Mouse (Mus musculus) large intestine, adult 2 months (tissue): ENCODE measurements around the gene Sephs2. TPM values are rescaled to one million over a fixed set of nuclear protein-coding genes. Genes with fewer than 3 reads are reported as not detected.
"Not testable (repeated sequence)": the region's sequence is repeated elsewhere in the genome, so short reads cannot be mapped to it uniquely, and the experiment has no call there.

Source experiments
- DNase-seq: peaks from one replicate; pipeline ENCODE4 v3.0.0-alpha.2; 2012; ENCODE audit warnings: low read depth, low spot score
- WGBS: fragments of 180-500 bp; shearing (Covaris S2); methylation state at CpG from one replicate; pipeline ENCODE4 v1.1.7; 2018; 5-methylcytosine and 5-hydroxymethylcytosine counted together
- polyA plus RNA-seq: library from polyadenylated mRNA; depleted of rRNA; stranded (reverse); fragments of >200 nt; gene quantifications from 2 replicates; pipeline ENCODE4 v1.2.3, GENCODE M21; 2012

Sephs2 gene
- polyA plus RNA-seq, 1 experiment: 58.1 TPM

DNA sequence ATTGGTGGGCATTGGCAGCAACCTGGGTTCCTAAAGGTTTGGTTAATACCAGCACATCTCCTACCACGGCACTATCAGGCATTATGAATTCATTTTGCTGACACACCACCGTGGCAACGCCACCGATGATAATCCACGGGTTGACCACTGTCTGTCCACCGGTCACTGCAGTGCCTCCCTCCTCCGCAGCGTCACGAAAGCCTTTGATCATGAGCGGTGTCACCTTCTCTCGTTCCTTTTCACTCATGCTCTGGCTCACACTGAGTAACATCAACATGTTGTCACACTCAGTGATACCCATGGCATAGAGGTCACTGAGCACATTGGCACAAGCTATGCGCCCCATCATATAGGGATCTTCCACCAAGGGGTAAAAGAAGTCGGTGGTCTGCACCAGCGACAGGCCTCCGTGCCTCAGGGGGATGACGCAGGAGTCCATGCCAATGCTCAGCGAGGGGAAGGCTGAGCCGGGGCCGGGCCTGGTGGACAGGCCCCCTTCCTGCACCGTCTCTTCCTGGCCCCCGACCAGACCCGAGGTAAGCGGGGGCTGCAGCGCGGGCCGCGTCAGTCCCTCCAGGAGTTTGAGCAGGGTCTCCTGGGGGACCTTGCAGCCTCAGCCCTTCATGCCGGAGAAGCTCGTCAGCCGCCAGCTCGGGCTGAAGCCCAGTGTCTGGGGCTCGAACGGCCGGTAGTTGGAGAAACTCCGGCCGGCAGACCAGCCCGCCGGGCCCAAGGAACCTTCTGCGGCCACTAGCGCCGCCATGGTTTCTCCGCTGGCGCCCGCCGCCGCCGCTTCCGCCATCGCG, 534 bp downstream of the Sephs2 start:
- DNase-seq: no peak
- WGBS: 6% methylated on average over 50 of the region's 50 CpGs

DNA sequence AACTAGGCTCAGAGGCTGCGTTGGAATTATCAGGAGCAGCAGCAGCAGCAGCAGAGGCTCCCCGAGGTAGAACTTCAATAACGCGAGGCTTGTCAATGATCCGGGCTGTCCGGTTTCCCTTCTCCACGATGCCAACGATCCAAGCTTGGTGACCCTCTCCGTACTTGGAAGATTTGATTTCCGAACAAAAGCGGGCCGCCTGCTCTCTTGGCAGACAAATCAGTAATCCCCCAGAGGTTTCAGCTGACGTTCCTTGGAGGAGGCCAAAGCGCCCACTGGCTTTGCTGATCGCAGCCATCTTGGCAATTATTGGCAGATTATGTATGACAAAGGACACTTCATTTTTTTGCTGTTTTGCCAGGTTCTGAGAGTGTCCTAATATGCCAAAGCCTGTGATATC, 1.3 kb downstream of the Sephs2 start:
- no peak for DNase-seq

GRCm38 (mm10) chr7:127271093-127271492, 2.8 kb downstream of the Sephs2 start:
- DNase-seq: no peak
- 55% methylated on average over 4 of the region's 4 CpGs for WGBS

More for the DNA sequence above, 1.3 kb downstream of the Sephs2 start:
- 91% methylated on average over 15 of the region's 15 CpGs for WGBS

GRCm38 (mm10) chr7:127270666-127271065, 3.2 kb downstream of the Sephs2 start:
- DNase-seq: no peak

DNA sequence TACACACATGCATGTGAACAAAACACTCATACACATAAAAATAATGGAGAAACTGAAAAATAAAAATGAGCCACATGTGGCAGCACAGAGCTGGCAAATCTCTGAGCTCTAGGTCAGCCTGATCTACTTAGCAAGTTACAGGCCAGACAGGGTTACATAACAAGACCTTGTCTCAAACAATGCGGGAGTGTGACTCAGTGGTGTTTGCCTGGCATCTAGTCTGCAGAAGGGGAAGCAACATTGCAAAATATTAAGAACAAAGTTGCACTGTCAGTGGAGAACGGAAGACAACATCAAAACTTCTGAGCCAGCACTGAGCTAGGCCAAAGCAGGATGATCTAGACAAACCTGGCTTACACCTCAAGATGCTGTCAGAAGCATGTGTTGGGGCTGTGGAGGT, 3.6 kb downstream of the Sephs2 start:
- WGBS: 62% methylated on average over 2 of the region's 2 CpGs
- DNase-seq: no peak

More at GRCm38 (mm10) chr7:127270666-127271065, 3.2 kb downstream of the Sephs2 start:
- 35% methylated on average over 5 of the region's 5 CpGs for WGBS

DNA sequence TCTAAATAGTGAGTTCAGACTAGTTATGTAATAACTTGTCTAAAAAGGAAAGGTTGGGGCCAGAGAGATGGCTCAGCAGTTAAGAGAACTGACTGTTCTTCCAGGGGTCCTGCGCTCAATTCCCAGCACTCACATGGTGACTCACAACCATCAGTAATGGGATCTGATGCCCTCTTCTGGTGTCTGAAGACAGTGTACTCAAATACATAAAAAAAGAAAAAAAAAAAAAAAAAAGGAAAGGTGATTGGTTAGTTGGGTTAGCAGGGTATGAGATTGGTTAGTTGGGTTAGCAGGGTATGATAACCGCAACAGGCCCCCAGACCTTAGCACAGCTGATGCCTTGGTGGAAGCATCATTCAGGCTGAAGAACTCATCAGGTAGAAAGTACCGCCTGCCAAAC, 10.3 kb downstream of the Sephs2 start:
- DNase-seq: no peak
- 96% methylated on average over 3 of the region's 3 CpGs for WGBS

DNA sequence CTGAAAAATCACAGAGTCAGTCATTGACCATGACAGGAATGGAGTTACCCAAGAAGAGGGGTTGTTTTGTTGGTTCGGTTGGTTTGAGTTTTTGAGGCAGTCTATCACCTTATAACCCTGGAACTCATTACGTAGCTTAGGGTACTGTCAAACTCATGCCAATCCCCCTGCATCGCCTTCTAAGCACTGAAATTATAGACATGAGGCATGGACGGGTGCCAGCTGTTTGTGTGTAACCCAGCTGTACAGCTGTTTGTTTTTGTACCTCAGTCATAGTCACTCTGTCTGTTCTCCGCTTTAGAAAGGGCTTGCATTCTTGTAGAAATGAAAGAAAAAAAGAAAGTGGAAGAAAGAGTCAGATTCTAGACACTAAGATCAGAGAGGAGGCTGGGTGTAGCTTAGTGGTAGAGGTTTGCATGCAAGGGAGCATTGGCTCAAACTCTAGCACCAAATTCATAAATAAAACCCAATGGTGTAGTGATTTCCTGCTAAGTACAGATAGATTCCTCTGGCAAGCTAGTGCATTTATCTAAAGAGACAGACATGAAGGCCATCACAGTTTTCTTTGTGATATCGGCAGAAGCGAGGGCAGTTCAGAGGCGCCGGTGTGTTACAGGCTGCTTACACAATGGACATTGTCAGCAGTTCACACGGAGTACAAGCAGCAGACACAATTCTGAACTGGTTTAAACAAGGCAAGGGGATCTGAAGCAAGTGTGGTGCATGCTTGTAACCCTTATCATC, 11.5 kb downstream of the Sephs2 start:
- 83% methylated on average over 10 of the region's 10 CpGs for WGBS
- DNase-seq: no peak

GRCm38 (mm10) chr7:127260309-127261111, 13.3 kb downstream of the Sephs2 start, which contains the start of gene Dctpp1:
Gene Dctpp1 (minus strand): TSS chr7:127260709.
- DNase-seq: peak; percentile 98
- under 1% methylated on average over 50 of the region's 50 CpGs for WGBS

DNA sequence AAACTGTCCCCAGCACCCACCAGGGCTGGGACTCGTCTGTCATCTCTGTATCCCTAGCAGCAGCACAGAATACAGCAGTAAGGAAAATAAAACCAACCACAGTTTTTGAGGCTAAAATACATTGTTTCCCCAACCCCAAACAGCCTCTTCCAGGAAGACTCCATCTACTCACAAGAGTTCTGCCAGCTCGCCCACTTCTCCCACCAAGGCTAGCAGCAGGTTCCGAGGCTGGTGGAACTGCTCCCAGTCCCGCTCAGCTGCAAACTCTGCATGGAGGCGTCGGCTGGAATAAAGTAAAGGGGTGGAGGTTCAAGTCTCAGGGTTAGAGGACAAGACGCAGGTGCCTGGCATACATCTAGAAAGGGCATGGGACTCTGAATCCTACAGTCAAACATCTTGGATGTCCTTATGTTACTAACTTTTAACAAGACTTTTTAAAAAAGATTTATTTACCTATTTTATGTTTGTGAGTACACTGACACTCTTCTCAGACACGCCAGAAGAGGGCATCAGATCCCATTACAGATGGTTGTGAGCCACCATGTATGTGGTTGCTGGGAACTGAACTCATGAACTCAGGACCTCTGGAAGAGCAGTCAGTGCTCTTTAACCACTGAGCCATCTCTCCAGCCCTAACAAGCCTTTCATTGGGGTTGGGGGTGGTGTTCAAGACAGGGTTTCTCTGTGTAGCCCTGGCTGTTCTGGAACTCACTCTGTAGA, 14.5 kb downstream of the Sephs2 start:
- WGBS: 56% methylated on average over 8 of the region's 8 CpGs
- no peak for DNase-seq

DNA sequence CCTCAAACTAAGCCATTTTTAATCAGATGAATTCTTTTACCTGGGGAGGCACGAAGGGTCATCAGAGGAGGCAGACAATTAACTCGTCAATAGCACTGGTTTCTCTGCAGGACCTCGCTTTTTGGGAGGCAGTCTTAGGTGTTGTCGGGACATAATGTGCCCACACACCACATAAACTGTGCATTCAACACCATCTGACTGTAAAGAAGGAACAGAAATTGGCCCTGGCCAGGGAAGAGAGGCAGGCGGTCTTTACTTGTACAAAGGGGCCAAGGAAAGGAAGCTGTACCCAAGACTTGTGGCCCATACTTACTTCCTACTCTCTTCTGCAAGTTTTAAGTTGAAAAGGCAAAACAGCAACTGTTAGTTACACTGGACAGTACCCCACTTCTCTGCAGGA, 17.3 kb downstream of the Sephs2 start:
- WGBS: 92% methylated on average over 5 of the region's 5 CpGs
- DNase-seq: no peak

GRCm38 (mm10) chr7:127255965-127256364, 17.9 kb downstream of the Sephs2 start:
- no peak for DNase-seq
- WGBS: 88% methylated on average over 2 of the region's 2 CpGs

DNA sequence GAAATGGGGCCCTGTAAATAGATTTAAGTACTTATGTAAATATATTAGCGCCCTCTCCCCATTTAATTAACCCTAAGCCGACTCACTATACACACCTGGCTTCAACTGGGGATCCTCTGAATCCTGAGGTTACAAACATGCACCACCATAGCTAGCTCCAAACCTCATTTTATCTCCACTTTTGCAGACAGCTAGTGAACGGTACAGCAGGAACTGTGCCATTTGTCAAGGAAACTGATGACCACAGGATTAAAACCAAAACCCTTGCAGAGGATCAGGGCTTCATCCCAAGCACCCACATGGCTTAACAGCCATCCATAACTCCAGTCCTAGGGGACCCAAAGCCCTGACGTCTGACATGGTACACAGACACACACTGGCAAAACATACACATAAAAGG, 18.8 kb downstream of the Sephs2 start:
- 26% methylated on average over 4 of the region's 4 CpGs for WGBS
- no peak for DNase-seq

- under 1% methylated on average over 133 of the region's 136 CpGs for WGBS
- no peak for DNase-seq
Measured at GRCm38 (mm10) chr7:127253821-127254769, 19.8 kb downstream of the Sephs2 start.

DNA sequence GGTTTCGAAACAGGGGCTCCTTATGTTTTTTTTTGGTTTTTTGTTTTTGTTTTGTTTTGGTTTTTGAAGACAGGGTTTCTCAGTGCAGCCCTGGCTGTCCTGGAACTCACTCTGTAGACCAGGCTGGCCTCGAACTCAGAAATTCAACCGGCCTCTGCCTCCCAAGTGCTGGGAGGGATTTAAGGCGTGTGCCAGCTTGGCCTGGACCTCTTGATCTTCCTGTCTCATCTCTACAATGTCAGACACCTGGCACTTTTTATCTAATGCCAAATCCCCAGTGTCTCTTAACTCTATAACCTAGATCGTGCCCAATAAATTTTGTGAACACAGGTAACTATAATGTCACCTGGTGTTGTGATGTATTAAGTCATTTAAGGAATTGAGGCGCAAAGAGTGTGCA, 20.5 kb downstream of the Sephs2 start:
- 60% methylated on average over 6 of the region's 6 CpGs for WGBS
- no peak for DNase-seq

DNA sequence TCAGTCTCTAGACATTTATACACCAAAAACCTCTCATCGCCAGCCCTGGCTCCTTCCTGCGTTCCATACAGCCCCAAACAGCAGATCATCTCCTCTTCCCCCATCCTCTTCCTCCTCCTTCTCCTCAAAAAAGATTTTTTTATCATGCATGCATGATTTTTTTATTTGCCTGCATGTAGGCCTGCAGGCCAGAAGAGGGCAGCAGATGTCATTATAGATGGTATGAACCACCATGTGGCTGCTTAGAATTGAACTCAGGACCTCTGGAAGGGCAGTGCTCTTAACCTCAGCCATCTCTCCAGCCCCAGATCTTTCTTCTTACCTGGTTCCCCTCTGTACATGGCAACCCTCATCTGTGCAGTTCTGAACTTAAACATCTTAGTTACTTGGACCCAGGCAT, 21.4 kb downstream of the Sephs2 start:
- WGBS: 72% methylated on average over 2 of the region's 2 CpGs
- no peak for DNase-seq

GRCm38 (mm10) chr7:127250511-127250910, 23.3 kb downstream of the Sephs2 start:
- not testable (repeated sequence) for DNase-seq
- 90% methylated on average over 8 of the region's 8 CpGs for WGBS

- no peak for DNase-seq
- WGBS: 7% methylated on average over 33 of the region's 33 CpGs
Measured at GRCm38 (mm10) chr7:127244658-127245510, 29.0 kb downstream of the Sephs2 start.
